Mouse (Mus musculus) C2C12 (cell line): Measurements from ENCODE around the gene Hc. TPM values are rescaled to one million over a fixed set of nuclear protein-coding genes. Genes with fewer than 3 reads are reported as not detected.

Source experiments
- H3K27me3 ChIP-seq: one replicate; pipeline ENCODE4 v1.6.1; 2011; ENCODE audit not compliant: control insufficient read depth, insufficient read depth, insufficient read length
- H3K36me3 ChIP-seq: one replicate; pipeline ENCODE4 v1.6.1; 2011; ENCODE audit not compliant: control insufficient read depth, insufficient read depth
- H3K4me3 ChIP-seq: one replicate; pipeline ENCODE4 v1.5.1; 2011; ENCODE audit warnings: mild to moderate bottlenecking, control low read depth; ENCODE audit not compliant: poor library complexity, insufficient read depth, severe bottlenecking
- H3K79me2 ChIP-seq: one replicate; pipeline ENCODE4 v1.6.1; 2011; ENCODE audit not compliant: control insufficient read depth, insufficient read depth
- H3K79me3 ChIP-seq: one replicate; pipeline ENCODE4 v1.6.1; 2011; ENCODE audit warnings: low read depth, control low read depth
- H3ac ChIP-seq: one replicate; pipeline ENCODE3; 2011; ENCODE audit warnings: low read depth; ENCODE audit not compliant: control insufficient read depth, insufficient read length
- CEBPB ChIP-seq: IDR thresholded peaks from one replicate; pipeline ENCODE4 v1.6.1; 2011; ENCODE audit warnings: low read depth, mild to moderate bottlenecking, control low read depth, moderate library complexity
- CTCF ChIP-seq: IDR thresholded peaks from one replicate; pipeline ENCODE4 v1.5.1; 2011; ENCODE audit not compliant: control insufficient read depth, insufficient read depth, insufficient read length
- FOSL1 ChIP-seq: IDR thresholded peaks from one replicate; pipeline ENCODE4 v1.8.0; 2011; ENCODE audit warnings: mild to moderate bottlenecking, low read length; ENCODE audit not compliant: poor library complexity, insufficient read depth, severe bottlenecking
- MAX ChIP-seq: IDR thresholded peaks from one replicate; pipeline ENCODE4 v1.6.1; 2011; ENCODE audit warnings: mild to moderate bottlenecking, control low read depth
- MYOD1 ChIP-seq: IDR thresholded peaks from one replicate; pipeline ENCODE4 v1.6.1; 2011; ENCODE audit warnings: low read depth; ENCODE audit not compliant: control insufficient read depth, insufficient read length
- MYOG ChIP-seq: IDR thresholded peaks from one replicate; pipeline ENCODE4 v1.6.1; 2011; ENCODE audit not compliant: control insufficient read depth, insufficient read length; ENCODE audit errors: extremely low read depth
- USF1 ChIP-seq: IDR thresholded peaks from one replicate; pipeline ENCODE4 v1.6.1; 2011; ENCODE audit warnings: low read depth, mild to moderate bottlenecking, control low read depth, moderate library complexity
- polyA plus RNA-seq: library from polyadenylated mRNA; unstranded; fragments of >200 nt; fragmentation: generic; extraction: Trizol; gene quantifications from one replicate; pipeline ENCODE4 v1.2.1, GENCODE M21; 2012; ENCODE audit warnings: missing spikeins

Hc gene
- polyA plus RNA-seq, 1 experiment, result under 0.01 TPM

DNA sequence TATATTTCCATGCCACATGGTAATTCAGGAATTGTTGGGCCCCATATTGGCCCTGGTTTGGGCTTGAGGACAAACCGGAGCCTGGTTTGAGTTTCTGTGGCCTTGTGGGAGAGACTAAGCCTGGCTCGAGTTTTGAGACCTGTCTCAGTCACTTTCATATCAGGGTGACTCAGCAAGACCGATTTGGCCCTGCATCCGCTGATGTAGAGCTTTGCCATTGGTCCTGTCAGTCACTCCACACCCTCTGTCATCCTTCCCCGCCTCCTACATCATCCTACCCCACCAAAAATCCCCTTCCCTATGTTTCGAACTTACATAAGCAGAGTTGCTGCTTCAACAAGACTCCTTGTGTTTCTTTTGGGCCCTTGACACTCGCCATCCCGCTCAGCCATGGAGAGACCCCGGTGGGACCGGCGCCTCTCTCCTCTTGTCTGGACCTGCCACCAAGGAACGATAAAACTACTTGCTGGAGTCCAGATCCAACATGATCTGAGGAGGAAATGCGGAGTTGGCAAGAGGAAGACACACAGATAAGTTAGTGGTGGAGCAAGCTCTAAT, 5.4 kb upstream of the Hc start:
- no peaks in the 10 kb centered on the region for H3K27me3 ChIP-seq

DNA sequence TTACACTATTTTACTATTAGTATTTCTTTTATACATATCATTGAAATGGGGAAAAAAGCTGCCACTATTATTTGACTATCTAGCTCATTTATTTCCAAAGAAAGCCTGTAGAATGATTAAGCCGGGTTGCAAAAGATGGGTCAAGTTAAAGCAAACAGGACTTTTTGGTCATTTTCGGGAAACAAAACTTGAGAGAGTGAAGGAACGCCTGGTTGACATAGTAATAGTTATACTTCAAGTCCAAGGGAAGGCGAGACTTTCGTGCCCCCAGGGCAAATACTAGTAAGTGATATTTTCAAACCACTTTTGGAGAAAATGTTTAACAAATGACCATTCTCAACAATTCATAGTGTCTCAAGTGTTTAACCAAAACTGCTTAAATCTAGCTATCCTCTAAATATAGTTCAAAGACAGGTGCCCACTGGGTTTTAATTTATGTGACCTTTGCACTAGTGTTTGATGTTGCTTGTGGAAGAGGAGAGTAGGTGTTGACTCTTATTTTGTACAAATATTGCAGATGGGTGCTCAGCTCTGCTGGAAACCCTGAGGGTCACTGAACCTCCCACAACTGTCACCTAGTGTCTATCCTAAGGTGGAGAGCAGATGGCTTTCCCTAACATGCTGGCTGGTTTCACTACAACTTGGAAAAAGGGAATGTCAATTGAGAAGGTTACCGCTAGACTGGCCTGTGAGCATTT, 2.2 kb upstream of the Hc start:
- Histone ChIP-seq H3K79me3 (no peaks in the 10 kb centered on the region), H3K27me3 (peaks cover 8% of the 10 kb centered on the region)
- TF ChIP-seq CEBPB (no peak), MAX (no peak), MYOG (no peak), CTCF (no peak), USF1 (no peak), MYOD1 (no peak), FOSL1 (no peak)

More for the DNA sequence above, 5.4 kb upstream of the Hc start:
- TF ChIP-seq CTCF (no peak), MYOD1 (no peak), MAX (no peak)
- H3K79me3 ChIP-seq, result no peaks in the 10 kb centered on the region
- H3ac ChIP-seq, result no peak overlapping the region
- H3K79me2 ChIP-seq, result no peaks in the 10 kb centered on the region
- H3K36me3 ChIP-seq, result no peaks in the 10 kb centered on the region
- H3K4me3 ChIP-seq, result no peak overlapping the region

DNA sequence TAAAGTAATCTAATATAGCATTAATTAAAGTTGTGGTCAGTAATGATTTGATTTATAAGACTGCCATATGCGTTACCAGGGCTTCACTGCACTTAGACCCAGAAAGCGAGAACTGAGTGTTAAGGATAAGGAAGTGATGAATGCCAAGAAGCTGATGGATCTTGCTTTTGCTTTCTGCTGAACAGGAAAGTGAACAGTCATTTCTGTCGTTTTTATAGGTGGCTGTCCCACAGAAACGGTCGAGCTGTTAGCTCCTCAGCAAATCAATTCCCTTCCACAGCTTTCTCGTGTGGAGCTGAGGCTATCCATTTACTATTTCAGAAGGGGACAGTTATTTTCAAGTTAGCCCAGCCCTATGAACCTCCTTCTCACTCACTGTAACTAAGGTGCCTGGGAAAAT, 341 bp downstream of the Hc start:
- Histone ChIP-seq H3K79me3 (no peaks in the 10 kb centered on the region), H3K36me3 (no peaks in the 10 kb centered on the region), H3K79me2 (no peaks in the 10 kb centered on the region), H3K4me3 (no peak overlapping the region), H3ac (no peak overlapping the region), H3K27me3 (peaks cover 8% of the 10 kb centered on the region)
- TF ChIP-seq MYOD1, result no peak
- no peak for TF ChIP-seq CEBPB
- no peak for TF ChIP-seq MYOG

More for the DNA sequence above, 2.2 kb upstream of the Hc start:
- Histone ChIP-seq H3K79me2 (no peaks in the 10 kb centered on the region), H3K36me3 (no peaks in the 10 kb centered on the region), H3K4me3 (no peak overlapping the region), H3ac (no peak overlapping the region)

DNA sequence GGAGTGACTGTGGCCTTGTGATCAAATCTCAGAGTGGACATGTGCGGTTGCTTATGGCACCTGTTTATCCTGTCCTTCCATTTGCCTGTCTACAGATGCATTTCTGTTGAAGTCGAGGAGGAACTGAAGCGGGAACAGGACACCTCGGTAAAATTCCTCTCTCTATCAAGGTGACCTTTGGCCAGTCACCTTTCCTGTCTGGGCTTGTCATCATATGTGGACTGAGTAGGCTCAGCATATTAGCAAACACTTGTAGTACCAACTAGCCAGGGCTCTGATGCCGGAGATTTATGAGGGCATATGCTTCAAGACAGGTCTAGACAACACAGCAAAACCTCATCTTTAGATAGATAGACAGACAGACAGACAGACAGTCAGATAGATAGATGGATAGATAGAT, 982 bp downstream of the Hc start:
- no peaks in the 10 kb centered on the region for H3K79me3 ChIP-seq
- no peaks in the 10 kb centered on the region for H3K79me2 ChIP-seq
- TF ChIP-seq MYOD1 (no peak), MAX (no peak), MYOG (no peak), CEBPB (no peak), USF1 (no peak), FOSL1 (no peak), CTCF (no peak)
- no peaks in the 10 kb centered on the region for H3K36me3 ChIP-seq
- H3K27me3 ChIP-seq, result peaks cover 8% of the 10 kb centered on the region
- no peak overlapping the region for H3K4me3 ChIP-seq
- H3ac ChIP-seq, result no peak overlapping the region

DNA sequence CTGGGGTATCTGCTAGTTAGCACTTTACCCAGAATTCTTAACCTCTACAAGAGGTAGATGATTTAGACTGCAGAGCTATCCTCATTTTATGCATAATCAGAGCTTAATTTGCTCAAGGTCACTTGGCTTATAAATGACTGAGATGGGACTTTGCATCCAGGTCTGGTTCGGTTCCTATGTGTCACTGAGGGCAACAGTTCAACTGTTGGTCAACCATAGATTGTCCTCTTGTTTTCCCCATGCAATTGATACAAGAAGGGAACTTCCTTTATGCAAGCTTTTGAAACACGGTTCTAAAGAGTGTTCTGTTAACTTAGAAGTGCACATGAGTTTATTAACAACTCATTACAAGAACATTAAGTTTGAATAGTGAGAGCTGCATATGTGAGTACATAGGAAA, 2.9 kb downstream of the Hc start:
- Histone ChIP-seq H3K79me3 (no peaks in the 10 kb centered on the region), H3K79me2 (no peaks in the 10 kb centered on the region), H3ac (no peak overlapping the region), H3K36me3 (no peaks in the 10 kb centered on the region), H3K4me3 (no peak overlapping the region), H3K27me3 (peaks cover 12% of the 10 kb centered on the region)
- TF ChIP-seq MYOD1, result no peak
- TF ChIP-seq MAX, result no peak
- TF ChIP-seq USF1, result no peak

DNA sequence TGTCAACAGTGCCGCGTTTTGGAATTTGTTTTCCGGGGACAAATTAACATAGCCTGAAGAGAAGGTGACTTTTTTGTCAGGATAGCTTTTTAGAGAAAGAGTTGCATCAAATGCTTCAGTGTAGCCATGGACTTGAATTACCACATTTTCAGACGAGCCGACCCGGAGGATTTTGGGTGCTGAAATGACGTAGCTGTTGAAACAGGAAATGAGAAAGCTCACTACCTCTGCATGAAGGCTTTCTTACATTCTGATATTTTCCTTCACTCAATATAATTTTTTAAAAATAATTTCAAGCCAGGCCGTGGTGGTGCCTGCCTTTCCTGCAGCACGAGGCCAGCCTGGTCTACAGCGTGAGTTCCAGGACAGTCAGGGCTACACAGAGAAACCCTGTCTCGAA, 4.0 kb downstream of the Hc start:
- TF ChIP-seq MYOD1 (no peak), MYOG (no peak), USF1 (no peak), CTCF (no peak), FOSL1 (no peak), MAX (no peak), CEBPB (no peak)
- Histone ChIP-seq H3ac (no peak overlapping the region), H3K27me3 (peaks cover 12% of the 10 kb centered on the region), H3K79me2 (no peaks in the 10 kb centered on the region), H3K36me3 (no peaks in the 10 kb centered on the region), H3K79me3 (no peaks in the 10 kb centered on the region), H3K4me3 (no peak overlapping the region)
